Mouse (Mus musculus): ENCODE results near the gene Emsy. TPM values are rescaled to one million over a fixed set of nuclear protein-coding genes. Genes with fewer than 3 reads are reported as not detected.

Emsy gene
- total RNA-seq, 2 experiments from 2014 or later: 16.0 to 16.5 TPM

- DNase-seq: no peak
- intact Hi-C loops (cut with DNase I): no loop called here
Observed at GRCm38 (mm10) chr7:98556767-98557394, 99.7 kb downstream of the Emsy start.

- intact Hi-C loops (cut with DNase I): no loop called here
Observed at GRCm38 (mm10) chr7:98551041-98551440, 105.5 kb downstream of the Emsy start.

GRCm38 (mm10) chr7:98550596-98550995 is 106.0 kb downstream of the Emsy start:
- intact Hi-C loops (cut with DNase I): no loop called here
- DNase-seq: no peak

More at GRCm38 (mm10) chr7:98551041-98551440, 105.5 kb downstream of the Emsy start:
- no peak for DNase-seq

GRCm38 (mm10) chr7:98548839-98549238 is 107.7 kb downstream of the Emsy start:
- no peak for DNase-seq
- intact Hi-C loops (cut with DNase I): no loop called here

- intact Hi-C loops (cut with DNase I): loop anchor here (5.0 kb wide), 1 partner anchor 57 kb away; the partner anchor contains the start of gene Lrrc32
- no peak for DNase-seq
Observed at GRCm38 (mm10) chr7:98544556-98544955, 112.0 kb downstream of the Emsy start.

GRCm38 (mm10) chr7:98543853-98544370 is 112.7 kb downstream of the Emsy start:
- intact Hi-C loops (cut with DNase I): loop anchor here (5.0 kb wide), 1 partner anchor 57 kb away; the partner anchor contains the start of gene Lrrc32
- no peak for DNase-seq

- intact Hi-C loops (cut with DNase I): loop anchor here (5.0 kb wide), 1 partner anchor 55 kb away; the partner anchor contains the start of gene Lrrc32
- peak in 1 of 2 experiments; percentile 15 for DNase-seq
Observed at GRCm38 (mm10) chr7:98542731-98543142, 113.8 kb downstream of the Emsy start.

- no peak for DNase-seq
- intact Hi-C loops (cut with DNase I): loop anchor here (5.0 kb wide), 1 partner anchor 55 kb away; the partner anchor contains the start of gene Lrrc32
Observed at GRCm38 (mm10) chr7:98542267-98542666, 114.3 kb downstream of the Emsy start.

GRCm38 (mm10) chr7:98541564-98541963 is 115.0 kb downstream of the Emsy start:
- intact Hi-C loops (cut with DNase I): loop anchor here (5.0 kb wide), 1 partner anchor 54 kb away; the partner anchor contains the start of gene Lrrc32
- DNase-seq: no peak

- DNase-seq: no peak
- intact Hi-C loops (cut with DNase I): loop anchor here (5.0 kb wide), 1 partner anchor 54 kb away; the partner anchor contains the start of gene Lrrc32
Observed at GRCm38 (mm10) chr7:98540879-98541278, 115.7 kb downstream of the Emsy start.

- DNase-seq: no peak
- intact Hi-C loops (cut with DNase I): no loop called here
Observed at GRCm38 (mm10) chr7:98537967-98538573, 118.5 kb downstream of the Emsy start.

GRCm38 (mm10) chr7:98537210-98537966 is 119.2 kb downstream of the Emsy start:
- no peak for DNase-seq
- intact Hi-C loops (cut with DNase I): no loop called here

Other genes with a start within 250 kb of the Emsy start
- gene Gucy2d, start 216.4 kb downstream of the Emsy start, total RNA-seq (2021): under 1 TPM; 0.26 to 0.37 TPM
- 1 to 10 TPM; 3.7 to 5.8 TPM for gene Lrrc32, start 167.5 kb downstream of the Emsy start, total RNA-seq (2021)
- gene Thap12, start 46.3 kb upstream of the Emsy start, total RNA-seq (2021): 100 to 1,000 TPM in 1 of 2 experiments, 10 to 100 TPM in 1; 97.7 to 113 TPM
- gene Wnt11, start 178.3 kb upstream of the Emsy start, total RNA-seq (2021): 1 to 10 TPM; 5.4 to 8.2 TPM